Mouse (Mus musculus): ENCODE data around the gene Usp24.

DNA sequence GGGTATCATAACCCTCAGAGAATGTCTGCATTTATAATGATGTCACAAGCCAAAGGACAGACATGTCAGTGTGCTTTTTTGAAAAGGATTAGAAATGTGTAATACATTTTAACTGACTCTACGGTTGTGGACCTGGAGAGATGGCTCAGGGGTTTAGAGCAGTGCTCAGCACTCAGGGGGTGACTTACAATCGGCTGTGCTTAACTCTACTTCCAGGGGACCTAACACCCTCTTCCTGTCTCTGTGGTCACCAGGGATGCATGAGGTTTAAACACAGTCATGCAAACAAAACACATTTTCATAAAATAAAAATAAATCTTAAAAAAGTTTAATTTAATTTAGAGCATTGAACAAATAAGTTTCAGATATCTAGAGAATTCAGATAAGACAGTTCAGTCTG is 7.3 kb downstream of the Usp24 start:
- TF ChIP-seq HCFC1 (IDR thresholded peaks at IDR 0.05; ENCODE audit: borderline replicate concordance, insufficient read depth, low read length) (no peak), ZNF384 (IDR thresholded peaks at IDR 0.05; ENCODE audit: low read depth, low read length) (no peak), ZC3H11A (IDR thresholded peaks at IDR 0.05; ENCODE audit: borderline replicate concordance, low read depth, low read length) (no peak), CHD2 (IDR thresholded peaks at IDR 0.05; ENCODE audit: low read depth, low read length) (no peak)

All from ES-E14 (cell line).